In genomic region chr10:94523711-94524156, GRCm38 (mm10) we compare ENCODE assay signal across 8 mouse cellular contexts.
DNase-seq lines count a peak whose midpoint lies in the region; ATAC-seq and TF ChIP-seq lines count a peak whose summit lies in the region.

No protein-coding gene starts in this region.

- DNase-seq in 3134 (ENCODE audit: extremely low read depth, insufficient read length, low spot score) (peak; percentile 80), R1 (ENCODE audit: low read depth, low spot score) (peak; percentile 45)
- peak; percentile 85 for DNase-seq in kidney, postnatal 10 days
- DNase-seq in lung, adult 2 months = peak; percentile 33
- DNase-seq in retina, postnatal 1 day = peak; percentile 88
- DNase-seq in B cell, adult 2 months = no peak

- H3K9ac ChIP-seq in embryonic facial prominence, embryonic 15.5 days = no peak overlapping the region
- peak overlapping the region; percentile 19; the same call in 1 of the 2 replicates for H3K9ac ChIP-seq in heart, embryonic 12.5 days

- no peaks in the 10 kb centered on the region for H3K27me3 ChIP-seq in embryonic facial prominence, embryonic 15.5 days
- H3K27me3 ChIP-seq in heart, embryonic 12.5 days (replicated peaks) = no peaks in the 10 kb centered on the region

- no peak overlapping the region; the same call in 1 of the 2 replicates for H3K4me2 ChIP-seq in embryonic facial prominence, embryonic 15.5 days (replicated peaks)
- peak overlapping the region; percentile 56 for H3K4me2 ChIP-seq in heart, embryonic 12.5 days

- TF ChIP-seq POLR2A in lung, adult 2 months (IDR thresholded peaks at IDR 0.05; ENCODE audit: borderline replicate concordance, extremely low read depth, low read depth, low read length) = no peak

- H3K36me3 ChIP-seq in embryonic facial prominence, embryonic 15.5 days = no peaks in the 10 kb centered on the region
- H3K36me3 ChIP-seq in heart, embryonic 12.5 days = no peaks in the 10 kb centered on the region

- peak; percentile 45; the same call in 1 of the 2 replicates for ATAC-seq in embryonic facial prominence, embryonic 15.5 days (ENCODE audit: insufficient number of reproducible peaks, low FRiP score, low TSS enrichment, low read depth)
- no peak; the same call in 1 of the 2 replicates for ATAC-seq in heart, embryonic 12.5 days (ENCODE audit: insufficient number of reproducible peaks, low FRiP score)

- TF ChIP-seq CTCF in lung, adult 2 months (IDR thresholded peaks at IDR 0.05; ENCODE audit: insufficient read depth, low read length) = no peak

- no peak overlapping the region for H3K27ac ChIP-seq in embryonic facial prominence, embryonic 15.5 days (replicated peaks)
- H3K27ac ChIP-seq in heart, embryonic 12.5 days (ENCODE audit: poor library complexity, severe bottlenecking) = 0 out of 2 replicates have a peak overlapping the region, but pooled peaks have one; percentile 6

- 4% methylated on average over 18 of the region's 18 CpGs for WGBS in embryonic facial prominence, embryonic 15.5 days
- 13% methylated on average over 18 of the region's 18 CpGs for WGBS in heart, embryonic 12.5 days
- WGBS in lung, adult 2 months = 35% methylated on average over 18 of the region's 18 CpGs

- peaks cover 34% of the 10 kb centered on the region for H3K4me1 ChIP-seq in embryonic facial prominence, embryonic 15.5 days
- peaks cover 67% of the 10 kb centered on the region for H3K4me1 ChIP-seq in heart, embryonic 12.5 days (replicated peaks)
- peaks cover 15% of the 10 kb centered on the region for H3K4me1 ChIP-seq in lung, adult 2 months (ENCODE audit: control insufficient read depth, insufficient read depth, low read length)

- no peaks in the 10 kb centered on the region for H3K9me3 ChIP-seq in embryonic facial prominence, embryonic 15.5 days (replicated peaks)
- no peaks in the 10 kb centered on the region for H3K9me3 ChIP-seq in heart, embryonic 12.5 days (replicated peaks)

- H3K4me3 ChIP-seq in embryonic facial prominence, embryonic 15.5 days (replicated peaks) = no peak overlapping the region
- H3K4me3 ChIP-seq in heart, embryonic 12.5 days = 0 out of 2 replicates have a peak overlapping the region, but pooled peaks have one; percentile 2
- H3K4me3 ChIP-seq in lung, adult 2 months (replicated peaks; ENCODE audit: extremely low read depth, low read depth, low read length) = no peak overlapping the region

Comparison
In these comparisons a context has a peak if more than half of its experiments do, and no peak if none do; other contexts are left out.
1. DNase-seq: peak in 3134 (single experiment), R1 (single experiment), kidney, postnatal 10 days (single experiment), lung, adult 2 months (single experiment) and retina, postnatal 1 day (single experiment); none in B cell, adult 2 months (0 of 2).